Comparison of ENCODE assay signal across 8 mouse cellular contexts in genomic region chr9:57644944-57645893, GRCm38 (mm10). TPM values are rescaled to one million over a fixed set of nuclear protein-coding genes. Genes with fewer than 3 reads are reported as not detected.
A peak's percentile ranks its signal among the peaks of the same experiment; 100 is the strongest.
DNase-seq lines count a peak whose midpoint lies in the region; ATAC-seq and TF ChIP-seq lines count a peak whose summit lies in the region.

No protein-coding gene starts in this region.

- no peaks in the 10 kb centered on the region for H3K9me3 ChIP-seq in heart, embryonic 13.5 days
- H3K9me3 ChIP-seq in kidney, postnatal 0 days (replicated peaks; ENCODE audit: low read length): no peaks in the 10 kb centered on the region
- H3K9me3 ChIP-seq in liver, embryonic 11.5 days (ENCODE audit: control insufficient read depth, low read length): no peaks in the 10 kb centered on the region

- DNase-seq in CD4-positive, CD25-positive, alpha-beta regulatory T cell, adult 2 months (ENCODE audit: low read depth, low spot score): peak; percentile 97
- peak; percentile 95 for DNase-seq in kidney, postnatal 0 days (ENCODE audit: low spot score)
- DNase-seq in liver, embryonic 11.5 days (ENCODE audit: low spot score): peak; percentile 93
- DNase-seq in spleen, postnatal 4 days (ENCODE audit: low spot score in 2 of 2): peak; percentile 96 to 99

- H3K9ac ChIP-seq in heart, embryonic 13.5 days: peak overlapping the region; percentile 100
- peak overlapping the region; percentile 99 for H3K9ac ChIP-seq in kidney, postnatal 0 days (ENCODE audit: low read depth, low read length)
- peak overlapping the region; percentile 97 for H3K9ac ChIP-seq in liver, embryonic 11.5 days (ENCODE audit: low read depth, low read length)

- TF ChIP-seq POLR2A in myocyte (IDR thresholded peaks at IDR 0.05; ENCODE audit: insufficient read length, low read depth): peak; percentile 92

- peak; percentile 82 for TF ChIP-seq CTCF in kidney, postnatal 0 days (IDR thresholded peaks at IDR 0.05; ENCODE audit: low read depth)

- peak overlapping the region; percentile 92 for H3ac ChIP-seq in myocyte (ENCODE audit: control insufficient read depth, insufficient read length)

- peak; percentile 74 for ATAC-seq in erythroid progenitor cell, adult 5-6 weeks (replicated peaks; ENCODE audit: low FRiP score, poor library complexity, severe bottlenecking)
- ATAC-seq in heart, embryonic 13.5 days (ENCODE audit: extremely low read depth, insufficient number of reproducible peaks, low FRiP score, low TSS enrichment): peak; percentile 75
- ATAC-seq in kidney, postnatal 0 days (replicated peaks; ENCODE audit: low FRiP score, low read depth): peak; percentile 83
- ATAC-seq in liver, embryonic 11.5 days (replicated peaks; ENCODE audit: low FRiP score): peak; percentile 76

- H3K27me3 ChIP-seq in heart, embryonic 13.5 days (replicated peaks): no peaks in the 10 kb centered on the region
- H3K27me3 ChIP-seq in kidney, postnatal 0 days (ENCODE audit: insufficient read depth, low read length): no peaks in the 10 kb centered on the region
- no peaks in the 10 kb centered on the region for H3K27me3 ChIP-seq in liver, embryonic 11.5 days (replicated peaks; ENCODE audit: control insufficient read depth, insufficient read depth, low read length)
- H3K27me3 ChIP-seq in myocyte (ENCODE audit: control insufficient read depth, insufficient read depth, insufficient read length): no peaks in the 10 kb centered on the region

- peaks cover 14% of the 10 kb centered on the region for H3K36me3 ChIP-seq in heart, embryonic 13.5 days
- no peaks in the 10 kb centered on the region for H3K36me3 ChIP-seq in kidney, postnatal 0 days (ENCODE audit: insufficient read depth, low read length)
- H3K36me3 ChIP-seq in liver, embryonic 11.5 days (ENCODE audit: control insufficient read depth, insufficient read depth, low read length): peaks cover 4% of the 10 kb centered on the region; the same call in 1 of the 2 replicates
- H3K36me3 ChIP-seq in myocyte (ENCODE audit: control insufficient read depth, insufficient read depth): no peaks in the 10 kb centered on the region

- peaks cover 24% of the 10 kb centered on the region for H3K4me1 ChIP-seq in brown adipose tissue, adult 24 weeks (ENCODE audit: control insufficient read depth, insufficient read depth, insufficient read length, low read length)
- peaks cover 48% of the 10 kb centered on the region for H3K4me1 ChIP-seq in heart, embryonic 13.5 days
- peaks cover 25% of the 10 kb centered on the region for H3K4me1 ChIP-seq in kidney, postnatal 0 days (replicated peaks; ENCODE audit: insufficient read depth, low read length)
- H3K4me1 ChIP-seq in liver, embryonic 11.5 days (replicated peaks; ENCODE audit: control insufficient read depth, insufficient read depth, low read length): peaks cover 59% of the 10 kb centered on the region

- H3K4me3 ChIP-seq in brown adipose tissue, adult 24 weeks (ENCODE audit: insufficient read depth, low read depth, low read length): peak overlapping the region; percentile 79
- peak overlapping the region; percentile 93 for H3K4me3 ChIP-seq in heart, embryonic 13.5 days
- peak overlapping the region; percentile 98 for H3K4me3 ChIP-seq in kidney, postnatal 0 days (replicated peaks; ENCODE audit: low read depth, low read length)
- peak overlapping the region; percentile 98 for H3K4me3 ChIP-seq in liver, embryonic 11.5 days (ENCODE audit: low read depth, low read length)
- H3K4me3 ChIP-seq in myocyte: peak overlapping the region; percentile 67

- under 1% methylated on average over 75 of the region's 85 CpGs for WGBS in heart, embryonic 13.5 days
- WGBS in kidney, postnatal 0 days: under 1% methylated on average over 70 of the region's 85 CpGs
- WGBS in liver, embryonic 11.5 days: under 1% methylated on average over 78 of the region's 85 CpGs

- peak overlapping the region; percentile 97 for H3K4me2 ChIP-seq in heart, embryonic 13.5 days
- H3K4me2 ChIP-seq in kidney, postnatal 0 days (ENCODE audit: low read length): peak overlapping the region; percentile 73
- peak overlapping the region; percentile 94 for H3K4me2 ChIP-seq in liver, embryonic 11.5 days
- peak overlapping the region; percentile 82 for H3K4me2 ChIP-seq in myocyte (ENCODE audit: low read depth)

- H3K79me2 ChIP-seq in myocyte (ENCODE audit: control insufficient read depth, insufficient read depth): peaks cover 45% of the 10 kb centered on the region

- peak overlapping the region; percentile 93 for H3K27ac ChIP-seq in brown adipose tissue, adult 24 weeks (replicated peaks; ENCODE audit: low read depth, low read length)
- peak overlapping the region; percentile 97 for H3K27ac ChIP-seq in heart, embryonic 13.5 days (replicated peaks)
- H3K27ac ChIP-seq in kidney, postnatal 0 days: peak overlapping the region; percentile 97
- H3K27ac ChIP-seq in liver, embryonic 11.5 days (ENCODE audit: low read depth, low read length): peak overlapping the region; percentile 97

TF ChIP-seq in myocyte, 11 proteins besides CTCF, POLR2A, EP300 and RAD21 (continues in another document):
- TF ChIP-seq TCF3 (IDR thresholded peaks at IDR 0.05; ENCODE audit: insufficient read length, low read depth) (no peak), TCF12 (IDR thresholded peaks at IDR 0.05; ENCODE audit: insufficient read depth, poor library complexity, severe bottlenecking) (no peak), E2F4 (IDR thresholded peaks at IDR 0.05; ENCODE audit: insufficient read depth) (no peak), REST (IDR thresholded peaks at IDR 0.05; ENCODE audit: insufficient read depth, insufficient read length) (no peak), SRF (IDR thresholded peaks at IDR 0.05; ENCODE audit: control insufficient read depth, insufficient read length, low read depth) (no peak), POLR2AphosphoS2 (IDR thresholded peaks at IDR 0.05; ENCODE audit: insufficient read length, low read depth) (peak; percentile 77), MAX (IDR thresholded peaks at IDR 0.05; ENCODE audit: low read depth) (no peak), USF1 (IDR thresholded peaks at IDR 0.05; ENCODE audit: low read depth) (no peak), MYOD1 (IDR thresholded peaks at IDR 0.05; ENCODE audit: control insufficient read depth in 1 of 3, insufficient read length in 2 of 3, low read depth in 2 of 3) (peak in 1 of 3 experiments; percentile 30), MYOG (IDR thresholded peaks at IDR 0.05; ENCODE audit: control insufficient read depth in 1 of 3, insufficient read depth in 1 of 3, insufficient read length in 2 of 3, low read depth in 2 of 3) (peak in 1 of 3 experiments; percentile 41)

RNA-seq across cellular contexts. Expression of gene Csk, which starts 8.2 kb away (rescaled TPM):
- polyA plus RNA-seq in brown adipose tissue, adult 24 weeks (2012; ENCODE audit: insufficient read depth, insufficient read length, missing spikeins): 16.3 and 16.8 TPM in 2 replicates
- total RNA-seq in erythroid progenitor cell, adult 5-6 weeks (2015; ENCODE audit: low replicate concordance): 34.6 and 46.1 TPM in 2 replicates
- total RNA-seq in erythroid progenitor cell, adult 5-6 weeks (2017; ENCODE audit: low replicate concordance): 46.2 and 46.5 TPM in 2 replicates
- 16.3 and 17.2 TPM in 2 replicates for polyA plus RNA-seq in heart, embryonic 13.5 days (2015; fragmentation: Nextera tagmentation; extraction: Ambion mirVana)
- polyA plus RNA-seq in kidney, postnatal 0 days (2015; fragmentation: Nextera tagmentation; extraction: Ambion mirVana): 23.9 and 25.2 TPM in 2 replicates
- polyA plus RNA-seq in liver, embryonic 11.5 days (2014; fragmentation: Nextera tagmentation; extraction: Ambion mirVana): 45.2 and 47.7 TPM in 2 replicates
- 76.7 TPM for polyA plus RNA-seq in myocyte (2012; fragmentation: generic; extraction: Trizol)

RNA-seq across cellular contexts. Expression of gene Lman1l, which starts 24.6 kb away (rescaled TPM):
- not detected in 2 replicates for polyA plus RNA-seq in brown adipose tissue, adult 24 weeks (2012; ENCODE audit: insufficient read depth, insufficient read length, missing spikeins)
- not detected in 2 replicates for total RNA-seq in erythroid progenitor cell, adult 5-6 weeks (2015; ENCODE audit: low replicate concordance)
- not detected in 2 replicates for total RNA-seq in erythroid progenitor cell, adult 5-6 weeks (2017; ENCODE audit: low replicate concordance)
- polyA plus RNA-seq in heart, embryonic 13.5 days (2015; fragmentation: Nextera tagmentation; extraction: Ambion mirVana): not detected in 2 replicates
- not detected in 2 replicates for polyA plus RNA-seq in kidney, postnatal 0 days (2015; fragmentation: Nextera tagmentation; extraction: Ambion mirVana)
- not detected in 2 replicates for polyA plus RNA-seq in liver, embryonic 11.5 days (2014; fragmentation: Nextera tagmentation; extraction: Ambion mirVana)
- 1.00 TPM for polyA plus RNA-seq in myocyte (2012; fragmentation: generic; extraction: Trizol)

RNA-seq across cellular contexts. Expression of gene Cyp1a2, which starts 38.3 kb away (rescaled TPM):
- not detected in 2 replicates for polyA plus RNA-seq in brown adipose tissue, adult 24 weeks (2012; ENCODE audit: insufficient read depth, insufficient read length, missing spikeins)
- not detected in 2 replicates for total RNA-seq in erythroid progenitor cell, adult 5-6 weeks (2015; ENCODE audit: low replicate concordance)
- not detected in 2 replicates for total RNA-seq in erythroid progenitor cell, adult 5-6 weeks (2017; ENCODE audit: low replicate concordance)
- polyA plus RNA-seq in heart, embryonic 13.5 days (2015; fragmentation: Nextera tagmentation; extraction: Ambion mirVana): not detected in 2 replicates
- not detected in 2 replicates for polyA plus RNA-seq in kidney, postnatal 0 days (2015; fragmentation: Nextera tagmentation; extraction: Ambion mirVana)
- not detected in 2 replicates for polyA plus RNA-seq in liver, embryonic 11.5 days (2014; fragmentation: Nextera tagmentation; extraction: Ambion mirVana)
- polyA plus RNA-seq in myocyte (2012; fragmentation: generic; extraction: Trizol): not detected

RNA-seq across cellular contexts. Expression of gene Cplx3, which starts 39.1 kb away (rescaled TPM):
- not detected in 2 replicates for polyA plus RNA-seq in brown adipose tissue, adult 24 weeks (2012; ENCODE audit: insufficient read depth, insufficient read length, missing spikeins)
- not detected in 2 replicates for total RNA-seq in erythroid progenitor cell, adult 5-6 weeks (2015; ENCODE audit: low replicate concordance)
- not detected in 2 replicates for total RNA-seq in erythroid progenitor cell, adult 5-6 weeks (2017; ENCODE audit: low replicate concordance)
- polyA plus RNA-seq in heart, embryonic 13.5 days (2015; fragmentation: Nextera tagmentation; extraction: Ambion mirVana): not detected in 2 replicates
- polyA plus RNA-seq in kidney, postnatal 0 days (2015; fragmentation: Nextera tagmentation; extraction: Ambion mirVana): 0.04 TPM in 1 of 2 replicates, not detected in the other
- polyA plus RNA-seq in liver, embryonic 11.5 days (2014; fragmentation: Nextera tagmentation; extraction: Ambion mirVana): not detected in 2 replicates
- 0.23 TPM for polyA plus RNA-seq in myocyte (2012; fragmentation: generic; extraction: Trizol)

RNA-seq across cellular contexts. Expression of gene Cyp1a1, which starts 42.5 kb away (rescaled TPM):
- polyA plus RNA-seq in brown adipose tissue, adult 24 weeks (2012; ENCODE audit: insufficient read depth, insufficient read length, missing spikeins): 2.6 and 4.5 TPM in 2 replicates
- not detected in 2 replicates for total RNA-seq in erythroid progenitor cell, adult 5-6 weeks (2015; ENCODE audit: low replicate concordance)
- not detected in 2 replicates for total RNA-seq in erythroid progenitor cell, adult 5-6 weeks (2017; ENCODE audit: low replicate concordance)
- not detected in 2 replicates for polyA plus RNA-seq in heart, embryonic 13.5 days (2015; fragmentation: Nextera tagmentation; extraction: Ambion mirVana)
- 0.29 and 0.34 TPM in 2 replicates for polyA plus RNA-seq in kidney, postnatal 0 days (2015; fragmentation: Nextera tagmentation; extraction: Ambion mirVana)
- polyA plus RNA-seq in liver, embryonic 11.5 days (2014; fragmentation: Nextera tagmentation; extraction: Ambion mirVana): 0.66 and 0.92 TPM in 2 replicates
- not detected for polyA plus RNA-seq in myocyte (2012; fragmentation: generic; extraction: Trizol)

Comparison
In these comparisons a context has a peak if more than half of its experiments do, and no peak if none do; other contexts are left out.
1. Peak in every context shown above with its lines: DNase-seq, ATAC-seq, H3K4me3 ChIP-seq and H3K27ac ChIP-seq.